Mouse (Mus musculus) cortical plate, adult 2 months (tissue): Measurements from ENCODE around the gene Snx10.

Experiments used
- CTCF ChIP-seq: fragments of 200-500 bp; IDR thresholded peaks from 2 replicates; pipeline ENCODE4 v1.5.1; 2011; ENCODE audit warnings: mild to moderate bottlenecking, control low read depth, low read length; ENCODE audit not compliant: insufficient read depth; ENCODE audit errors: extremely low read depth
- POLR2A ChIP-seq: fragments of 200-500 bp; IDR thresholded peaks from 2 replicates; pipeline ENCODE4 v1.6.1; 2011; ENCODE audit warnings: mild to moderate bottlenecking, low read length, control low read depth; ENCODE audit not compliant: insufficient read depth; ENCODE audit errors: extremely low read depth

- TF ChIP-seq POLR2A (no peak), CTCF (no peak)
Measured at GRCm38 (mm10) chr6:51513745-51514144, 10.0 kb upstream of the Snx10 start.
